Mouse (Mus musculus): ENCODE measurements at regions not wholly inside any gene's neighbourhood (a gene's known extent, or its start where the extent isn't known, plus 50 kb on each side); places are given as distances from the start of the nearest gene placed in this dataset.

DNA sequence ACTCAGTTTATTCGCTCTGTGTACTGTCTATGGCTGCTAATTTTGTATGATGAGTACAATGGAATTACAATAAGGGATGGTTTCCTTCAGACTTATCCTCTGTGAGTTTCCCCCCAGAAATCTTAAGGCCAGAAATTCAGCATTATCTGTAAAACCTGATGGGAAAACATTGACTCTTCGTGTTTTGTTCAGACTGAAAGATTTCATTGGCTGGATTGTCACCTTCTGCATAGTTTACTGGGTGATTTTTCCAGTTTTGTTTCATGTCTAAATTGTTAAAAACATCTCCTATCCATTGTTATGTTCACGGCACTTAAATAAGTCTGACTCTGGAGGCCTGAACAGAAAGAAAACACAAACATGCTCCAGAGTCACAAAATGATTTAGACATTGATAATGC is 233.7 kb upstream of the Plscr5 start:
- no peak for DNase-seq (ENCODE audit: extremely low spot score in 1 of 2, low spot score in 2 of 2)
- intact Hi-C loops (cut with DNase I): loop anchor here (1.0 kb wide), 1 partner anchor 1260 kb away; no protein-coding TSS in a partner anchor
- no peak for TF ChIP-seq CTCF (IDR thresholded peaks at IDR 0.05)
- H3K4me3 ChIP-seq: no peak overlapping the region
- H3K27ac ChIP-seq: no peak overlapping the region

DNA sequence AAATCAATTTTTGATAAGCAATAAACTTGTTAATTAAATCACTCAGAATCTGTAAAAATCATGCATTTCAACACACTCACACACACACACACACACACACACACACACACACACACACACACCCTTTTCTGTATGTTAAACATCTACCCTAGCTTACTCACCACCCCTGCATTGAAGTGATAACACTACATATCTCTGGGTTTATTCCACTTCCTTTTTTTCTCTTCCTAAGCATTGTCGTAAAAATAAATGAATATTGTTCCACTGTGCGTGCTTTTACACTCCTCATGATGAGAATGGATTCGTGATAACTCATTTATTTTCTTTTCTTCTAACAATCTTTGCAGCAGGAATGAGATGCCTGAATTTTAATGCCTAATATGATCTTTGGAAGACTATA is 234.3 kb upstream of the Plscr5 start:
- no peak for TF ChIP-seq CTCF (IDR thresholded peaks at IDR 0.05)
- Histone ChIP-seq H3K27ac (no peak overlapping the region), H3K4me3 (no peak overlapping the region)
- no peak for DNase-seq (ENCODE audit: extremely low spot score in 1 of 2, low spot score in 2 of 2)
- intact Hi-C loops (cut with DNase I): no loop called here

DNA sequence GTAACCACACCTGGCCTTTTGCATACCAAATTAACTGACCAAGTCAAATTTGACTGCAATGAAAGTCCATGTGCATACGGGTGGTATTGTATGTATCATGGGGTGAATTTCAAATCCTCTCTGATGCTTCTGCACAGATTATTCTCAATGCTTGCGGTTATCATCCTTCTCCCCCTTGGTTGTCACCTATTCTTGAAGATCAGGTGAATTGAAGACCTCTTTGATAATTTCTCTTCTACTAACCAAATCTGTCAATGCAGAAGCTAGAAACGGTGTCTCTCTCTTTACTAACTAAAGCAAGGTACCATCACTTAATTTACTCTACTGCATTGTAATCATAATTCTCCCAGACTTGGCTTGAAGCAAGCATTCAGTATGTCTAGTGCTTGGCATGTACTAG is 235.7 kb upstream of the Plscr5 start:
- no peak for DNase-seq (ENCODE audit: extremely low spot score in 1 of 2, low spot score in 2 of 2)
- Histone ChIP-seq H3K4me3 (no peak overlapping the region), H3K27ac (no peak overlapping the region)
- intact Hi-C loops (cut with DNase I): no loop called here
- TF ChIP-seq CTCF (IDR thresholded peaks at IDR 0.05): no peak

DNA sequence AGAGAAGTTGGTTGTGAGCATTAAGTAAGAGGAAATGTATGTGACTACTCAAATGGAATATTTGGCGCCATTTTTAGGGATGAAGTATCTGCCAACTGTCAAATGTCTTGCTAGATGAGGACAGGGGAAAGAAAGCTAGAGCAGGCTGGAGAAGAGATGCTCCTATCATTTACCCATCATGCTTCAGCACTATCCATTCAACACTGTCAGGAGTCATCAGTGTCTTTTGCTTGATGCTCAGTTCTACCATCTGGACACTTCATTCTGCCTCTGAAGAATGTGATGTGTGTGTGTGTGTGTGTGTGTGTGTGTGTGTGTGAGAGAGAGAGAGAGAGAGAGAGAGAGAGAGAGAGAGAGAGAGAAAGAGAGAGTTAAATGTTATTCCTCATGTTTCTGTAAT is 244.0 kb upstream of the Plscr5 start:
- Histone ChIP-seq H3K27ac (no peak overlapping the region), H3K4me3 (no peak overlapping the region)
- no peak for TF ChIP-seq CTCF (IDR thresholded peaks at IDR 0.05)
- intact Hi-C loops (cut with DNase I): no loop called here
- no peak for DNase-seq (ENCODE audit: extremely low spot score in 1 of 2, low spot score in 2 of 2)

DNA sequence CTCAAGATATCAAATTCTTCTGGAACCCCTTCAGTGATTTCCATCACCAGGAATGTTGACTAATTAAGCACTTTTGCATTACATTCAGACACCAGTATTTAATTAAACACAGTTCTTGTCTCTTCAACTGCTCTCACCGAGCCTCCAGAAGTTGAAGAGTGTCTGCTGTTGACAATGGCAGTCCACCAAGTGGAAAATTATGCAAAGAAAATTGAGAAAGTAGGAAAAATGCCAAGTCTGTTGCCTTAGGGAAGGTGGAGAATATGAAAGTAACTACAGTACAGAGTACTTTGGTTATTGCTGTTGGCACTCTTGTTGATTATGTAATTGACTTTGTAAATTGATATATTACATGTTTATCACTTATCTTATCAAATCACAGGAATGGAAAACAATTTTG is 250.7 kb upstream of the Plscr5 start:
- H3K27ac ChIP-seq: no peak overlapping the region
- DNase-seq (ENCODE audit: extremely low spot score in 1 of 2, low spot score in 2 of 2): no peak
- no peak for TF ChIP-seq CTCF (IDR thresholded peaks at IDR 0.05)
- intact Hi-C loops (cut with DNase I): no loop called here
- no peak overlapping the region for H3K4me3 ChIP-seq

DNA sequence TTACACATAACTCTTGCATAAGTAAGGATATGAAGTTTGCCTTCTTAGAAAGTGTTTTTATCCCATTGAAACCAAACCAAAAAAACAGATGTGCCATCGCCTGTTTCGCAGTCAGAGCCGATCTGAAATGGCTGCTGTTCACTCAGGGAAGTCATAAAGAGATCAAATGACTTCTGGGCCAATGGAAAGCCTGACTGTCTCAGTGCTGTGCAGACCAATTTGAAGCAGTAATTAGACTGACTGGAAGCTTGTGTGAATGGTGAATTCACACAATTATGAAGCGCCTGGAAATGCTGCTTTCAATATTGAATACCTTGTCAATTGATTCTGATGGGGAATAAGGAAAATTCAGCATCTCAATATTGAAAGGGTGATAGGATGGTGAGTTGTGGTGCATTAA is 254.0 kb upstream of the Plscr5 start:
- no peak for TF ChIP-seq CTCF (IDR thresholded peaks at IDR 0.05)
- Histone ChIP-seq H3K27ac (no peak overlapping the region), H3K4me3 (no peak overlapping the region)
- intact Hi-C loops (cut with DNase I): no loop called here
- no peak for DNase-seq (ENCODE audit: extremely low spot score in 1 of 2, low spot score in 2 of 2)

DNA sequence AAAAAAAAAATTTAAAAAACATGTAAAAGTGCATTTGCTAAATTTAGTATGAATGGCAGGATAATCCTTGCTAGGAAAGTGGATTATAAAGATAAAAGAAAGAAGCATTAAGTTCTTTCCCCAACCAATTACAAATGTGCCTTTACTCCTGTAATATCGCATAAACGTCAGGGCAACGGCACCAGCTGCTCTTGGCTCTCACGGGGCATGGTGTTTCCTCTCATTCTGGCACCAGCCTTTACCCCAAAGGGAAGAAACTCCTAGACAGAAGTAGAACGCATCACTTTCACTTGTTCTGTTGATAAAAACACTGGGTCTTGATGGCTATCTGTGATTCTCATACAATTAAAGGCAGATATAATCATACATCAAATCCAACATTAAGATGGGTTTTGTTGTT is 288.7 kb upstream of the Plscr5 start:
- Histone ChIP-seq H3K4me3 (no peak overlapping the region), H3K27ac (no peak overlapping the region)
- no peak for DNase-seq (ENCODE audit: extremely low spot score in 1 of 2, low spot score in 2 of 2)
- TF ChIP-seq CTCF (IDR thresholded peaks at IDR 0.05): no peak
- intact Hi-C loops (cut with DNase I): no loop called here

DNA sequence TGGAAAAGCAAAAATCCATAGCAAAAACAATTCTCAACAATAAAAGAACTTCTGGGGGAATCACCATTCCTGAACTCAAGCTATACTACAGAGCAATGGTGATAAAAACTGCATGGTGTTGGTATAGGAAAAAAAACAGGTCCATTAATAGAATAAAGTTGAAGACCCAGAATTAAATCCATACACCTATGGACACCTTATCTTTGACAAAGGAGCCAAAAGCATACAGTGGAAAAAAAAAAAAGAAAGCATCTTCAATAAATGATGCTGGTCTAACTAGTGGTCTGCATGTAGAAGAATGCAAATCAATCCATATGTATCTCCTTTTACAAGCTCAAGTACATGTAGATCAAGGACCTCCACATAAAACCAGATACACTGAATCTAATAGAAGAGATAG is 291.8 kb upstream of the Plscr5 start:
- no peak for TF ChIP-seq CTCF (IDR thresholded peaks at IDR 0.05)
- DNase-seq (ENCODE audit: extremely low spot score in 1 of 2, low spot score in 2 of 2): no peak
- no peak overlapping the region for H3K27ac ChIP-seq
- H3K4me3 ChIP-seq: no peak overlapping the region
- intact Hi-C loops (cut with DNase I): no loop called here

DNA sequence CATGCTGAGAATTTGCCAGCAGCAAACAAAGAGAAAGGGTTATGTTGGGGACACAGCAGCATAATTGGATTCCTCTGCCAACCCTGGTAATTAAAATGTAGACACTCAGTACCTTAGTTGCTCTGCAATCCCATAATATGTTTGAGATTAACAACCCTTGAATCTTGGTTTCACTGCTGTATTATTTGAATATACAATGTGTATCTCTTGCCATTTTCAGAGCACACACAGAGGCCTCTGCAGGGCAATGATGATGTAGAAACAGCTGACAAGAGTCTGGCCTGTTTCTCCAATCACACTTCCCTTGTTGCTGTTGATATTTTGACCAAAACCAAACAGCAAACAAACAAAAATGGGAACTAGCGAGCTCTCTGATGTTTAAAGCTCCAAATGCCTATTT is 315.9 kb upstream of the Plscr5 start:
- H3K4me3 ChIP-seq: no peak overlapping the region
- no peak overlapping the region for H3K27ac ChIP-seq
- no peak for DNase-seq (ENCODE audit: extremely low spot score in 1 of 2, low spot score in 2 of 2)
- intact Hi-C loops (cut with DNase I): no loop called here
- no peak for TF ChIP-seq CTCF (IDR thresholded peaks at IDR 0.05)

DNA sequence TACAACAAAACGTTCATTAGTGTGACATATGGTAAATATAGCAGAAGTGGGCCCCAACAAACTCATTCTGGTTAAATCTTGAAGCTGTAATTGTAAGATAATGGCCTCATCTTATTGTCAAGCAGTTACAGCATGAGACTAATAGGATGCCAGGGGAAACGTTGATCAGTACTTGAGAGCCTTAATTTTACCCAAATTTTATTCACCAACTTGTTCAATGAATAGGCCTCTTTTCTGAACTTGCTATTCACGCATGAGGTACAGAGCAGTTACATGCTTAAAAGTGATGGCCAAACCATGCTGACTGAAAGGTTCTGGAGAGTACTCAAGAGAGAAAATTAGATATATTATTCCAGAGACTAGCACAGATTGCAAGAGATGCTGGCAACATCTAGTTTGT is 361.2 kb upstream of the Plscr5 start:
- intact Hi-C loops (cut with DNase I): no loop called here
- no peak for DNase-seq (ENCODE audit: extremely low spot score in 1 of 2, low spot score in 2 of 2)
- Histone ChIP-seq H3K27ac (no peak overlapping the region), H3K4me3 (no peak overlapping the region)
- TF ChIP-seq CTCF (IDR thresholded peaks at IDR 0.05): no peak

DNA sequence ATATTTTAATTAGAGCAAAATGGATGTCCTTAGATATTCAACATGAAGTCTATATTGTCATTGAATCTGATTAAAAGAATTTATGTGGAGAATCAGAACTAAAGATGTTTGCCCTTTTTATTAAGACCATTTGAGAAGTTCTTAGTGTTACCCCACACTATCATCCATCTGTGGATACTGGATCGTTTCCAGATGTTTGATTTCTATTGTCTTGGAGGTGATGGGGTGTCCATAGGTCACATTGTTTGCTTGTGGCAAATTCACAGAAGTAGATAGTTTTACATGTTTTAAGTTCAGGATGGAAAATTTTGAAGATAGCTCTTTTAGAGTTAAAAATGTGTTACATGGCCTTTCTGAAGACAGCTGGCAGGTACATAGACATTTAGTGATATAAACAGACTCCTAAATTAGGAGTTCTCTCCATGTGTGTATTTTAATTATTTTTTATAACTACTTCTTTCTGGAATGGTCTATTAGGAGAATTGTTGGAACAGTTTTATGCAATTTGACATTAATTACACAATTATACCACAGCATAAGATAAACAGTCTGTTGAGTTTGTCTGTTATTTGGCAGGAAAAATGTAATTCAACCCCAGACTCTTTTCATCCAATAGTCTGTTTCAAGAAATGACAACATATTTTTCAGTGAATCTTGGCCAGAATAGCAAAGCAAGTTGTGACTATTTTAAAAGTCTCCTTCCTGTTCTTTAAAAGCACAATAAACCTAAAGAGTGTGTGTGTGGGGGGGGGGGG is 368.8 kb upstream of the Plscr5 start:
- DNase-seq (ENCODE audit: extremely low spot score in 1 of 2, low spot score in 2 of 2): no peak
- no peak for TF ChIP-seq CTCF (IDR thresholded peaks at IDR 0.05)
- intact Hi-C loops (cut with DNase I): no loop called here
- H3K27ac ChIP-seq: no peak overlapping the region
- H3K4me3 ChIP-seq: no peak overlapping the region

DNA sequence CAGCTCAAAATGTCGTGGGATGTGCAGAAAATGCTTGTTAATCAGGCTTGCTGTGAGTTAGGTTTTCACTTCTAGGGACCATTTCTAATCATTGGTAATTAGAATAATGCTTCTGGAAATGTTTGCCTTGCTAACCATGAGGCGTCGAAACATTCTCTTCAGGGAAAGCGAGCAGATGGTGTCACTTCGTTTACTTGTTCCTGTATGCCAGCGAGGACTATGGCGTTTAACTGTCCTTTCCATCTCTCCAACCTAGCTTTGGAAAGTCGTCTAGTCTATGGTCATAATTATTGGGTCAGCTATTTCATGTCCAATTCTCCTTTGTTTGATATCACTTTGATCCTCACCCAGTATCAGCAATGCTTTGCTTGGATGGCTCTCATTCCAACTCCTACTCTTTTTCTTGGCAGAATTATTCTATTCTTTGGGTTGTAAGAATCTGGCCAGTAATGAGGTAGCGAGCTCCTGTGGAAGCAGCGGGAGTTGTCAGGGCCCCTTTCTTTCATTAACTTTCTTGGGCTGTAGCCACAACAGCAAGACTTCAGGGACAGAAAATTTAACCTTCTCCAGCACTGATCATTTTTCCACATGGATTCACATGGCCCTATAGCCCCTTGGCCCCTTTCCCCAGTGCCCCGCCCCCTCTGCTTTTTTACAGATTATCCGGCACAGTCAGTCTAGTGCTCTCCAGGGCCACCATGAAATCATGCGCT is 374.0 kb upstream of the Plscr5 start:
- H3K4me3 ChIP-seq: no peak overlapping the region
- intact Hi-C loops (cut with DNase I): no loop called here
- TF ChIP-seq CTCF (IDR thresholded peaks at IDR 0.05): no peak
- no peak for DNase-seq (ENCODE audit: extremely low spot score in 1 of 2, low spot score in 2 of 2)
- no peak overlapping the region for H3K27ac ChIP-seq
